Mouse (Mus musculus) ES-Bruce4 (cell line): ENCODE measurements around the gene Ctu2. TPM values are rescaled to one million over a fixed set of nuclear protein-coding genes. Genes with fewer than 3 reads are reported as not detected.

Experiments used
- H3K27ac ChIP-seq: 2 replicates; pipeline ENCODE4 v1.5.1; 2012; ENCODE audit warnings: low read length, inconsistent platforms; ENCODE audit not compliant: insufficient read depth
- H3K27me3 ChIP-seq: 2 replicates; pipeline ENCODE4 v1.6.1; 2012; ENCODE audit warnings: mild to moderate bottlenecking, low read length, inconsistent platforms; ENCODE audit not compliant: control insufficient read depth, poor library complexity, insufficient read depth, severe bottlenecking
- H3K36me3 ChIP-seq: 2 replicates; pipeline ENCODE4 v1.6.1; 2012; ENCODE audit warnings: inconsistent platforms, mild to moderate bottlenecking, low read length, moderate library complexity; ENCODE audit not compliant: control insufficient read depth, poor library complexity, insufficient read depth, severe bottlenecking
- H3K4me1 ChIP-seq: one replicate; pipeline ENCODE4 v1.8.1; 2011; ENCODE audit warnings: low read length; ENCODE audit not compliant: control insufficient read depth, insufficient read depth
- H3K4me3 ChIP-seq: 2 replicates; pipeline ENCODE4 v1.5.1; 2011; ENCODE audit warnings: low read depth, mild to moderate bottlenecking, low read length
- H3K9ac ChIP-seq: 2 replicates; pipeline ENCODE4 v1.6.1; 2012; ENCODE audit warnings: low read depth, mild to moderate bottlenecking, inconsistent platforms; ENCODE audit not compliant: poor library complexity, severe bottlenecking
- H3K9me3 ChIP-seq: replicated peaks from 2 replicates; pipeline ENCODE4 v1.6.1; 2012; ENCODE audit warnings: mild to moderate bottlenecking, low read length, inconsistent platforms; ENCODE audit not compliant: control insufficient read depth, poor library complexity, insufficient read depth, severe bottlenecking
- CTCF ChIP-seq: IDR thresholded peaks from one replicate; pipeline ENCODE4 v1.8.1; 2011; ENCODE audit warnings: low read depth, low read length
- EP300 ChIP-seq: IDR thresholded peaks from 2 replicates; pipeline ENCODE4 v1.6.1; 2011; ENCODE audit warnings: low read depth, low read length; ENCODE audit not compliant: insufficient read depth
- POLR2A ChIP-seq: IDR thresholded peaks from one replicate; pipeline ENCODE4 v1.8.1; 2011; ENCODE audit warnings: low read length; ENCODE audit not compliant: insufficient read depth
- polyA plus RNA-seq: library from polyadenylated mRNA; stranded (reverse); fragments of >200 nt; gene quantifications from 2 replicates; pipeline ENCODE4 v1.2.4, GENCODE M21; 2011; ENCODE audit warnings: low read depth; ENCODE audit not compliant: missing spikeins, insufficient read depth, insufficient read length

The Ctu2 gene
- polyA plus RNA-seq, 1 experiment: 44.2 TPM

- H3K27me3 ChIP-seq: no peaks in the 10 kb centered on the region
- no peak overlapping the region for H3K9ac ChIP-seq
- peaks cover 6% of the 10 kb centered on the region for H3K4me1 ChIP-seq
- H3K9me3 ChIP-seq: no peaks in the 10 kb centered on the region
- TF ChIP-seq CTCF (no peak), EP300 (no peak), POLR2A (no peak)
- no peak overlapping the region for H3K27ac ChIP-seq
- H3K4me3 ChIP-seq: no peak overlapping the region
- H3K36me3 ChIP-seq: no peaks in the 10 kb centered on the region
Measured at GRCm38 (mm10) chr8:122463651-122464640, 12.0 kb upstream of the Ctu2 start.

- no peaks in the 10 kb centered on the region for H3K27me3 ChIP-seq
- no peak overlapping the region for H3K27ac ChIP-seq
- H3K4me1 ChIP-seq: peaks cover 6% of the 10 kb centered on the region
- H3K4me3 ChIP-seq: no peak overlapping the region
- H3K9ac ChIP-seq: no peak overlapping the region
- TF ChIP-seq POLR2A (no peak), EP300 (no peak), CTCF (no peak)
- no peaks in the 10 kb centered on the region for H3K36me3 ChIP-seq
- H3K9me3 ChIP-seq: no peaks in the 10 kb centered on the region
Measured at GRCm38 (mm10) chr8:122464985-122465384, 11.0 kb upstream of the Ctu2 start.

- no peak overlapping the region for H3K4me3 ChIP-seq
- TF ChIP-seq CTCF (no peak), POLR2A (no peak), EP300 (no peak)
- H3K27me3 ChIP-seq: no peaks in the 10 kb centered on the region
- no peaks in the 10 kb centered on the region for H3K9me3 ChIP-seq
- peaks cover 1% of the 10 kb centered on the region for H3K4me1 ChIP-seq
- no peaks in the 10 kb centered on the region for H3K36me3 ChIP-seq
- no peak overlapping the region for H3K9ac ChIP-seq
- H3K27ac ChIP-seq: no peak overlapping the region
Measured at GRCm38 (mm10) chr8:122467816-122468215, 8.1 kb upstream of the Ctu2 start.

GRCm38 (mm10) chr8:122469407-122469806 lies 6.5 kb upstream of the Ctu2 start:
- Histone ChIP-seq H3K27ac (no peak overlapping the region), H3K36me3 (no peaks in the 10 kb centered on the region), H3K9me3 (no peaks in the 10 kb centered on the region), H3K4me3 (no peak overlapping the region), H3K4me1 (no peaks in the 10 kb centered on the region), H3K27me3 (no peaks in the 10 kb centered on the region), H3K9ac (no peak overlapping the region)
- no peak for TF ChIP-seq POLR2A
- no peak for TF ChIP-seq CTCF
- TF ChIP-seq EP300: no peak

- TF ChIP-seq EP300 (no peak), CTCF (no peak), POLR2A (no peak)
- Histone ChIP-seq H3K27me3 (no peaks in the 10 kb centered on the region), H3K36me3 (no peaks in the 10 kb centered on the region), H3K4me3 (no peak overlapping the region), H3K9me3 (no peaks in the 10 kb centered on the region), H3K27ac (no peak overlapping the region), H3K4me1 (no peaks in the 10 kb centered on the region), H3K9ac (no peak overlapping the region)
Measured at GRCm38 (mm10) chr8:122469965-122470364, 6.0 kb upstream of the Ctu2 start.

- no peaks in the 10 kb centered on the region for H3K27me3 ChIP-seq
Measured at GRCm38 (mm10) chr8:122470691-122471090, 5.3 kb upstream of the Ctu2 start.

More at GRCm38 (mm10) chr8:122470691-122471090, 5.3 kb upstream of the Ctu2 start:
- Histone ChIP-seq H3K4me1 (no peaks in the 10 kb centered on the region), H3K4me3 (no peak overlapping the region), H3K27ac (no peak overlapping the region), H3K9me3 (no peaks in the 10 kb centered on the region), H3K36me3 (no peaks in the 10 kb centered on the region), H3K9ac (no peak overlapping the region)
- no peak for TF ChIP-seq CTCF
- no peak for TF ChIP-seq EP300
- TF ChIP-seq POLR2A: no peak
